Mouse (Mus musculus) liver, embryonic 13.5 days (tissue): ENCODE measurements around the gene Hes7. TPM values are rescaled to one million over a fixed set of nuclear protein-coding genes. Genes with fewer than 3 reads are reported as not detected.

Source experiments
- ATAC-seq: fragments of 200-750 bp; cut with Nextera tagmentation; 2 replicates; pipeline ENCODE4 v1.8.0; 2017; ENCODE audit warnings: low read depth, mild to moderate bottlenecking, moderate number of reproducible peaks, moderate library complexity
- DNase-seq: peaks from one replicate; pipeline ENCODE4 v3.0.0; 2022
- H3K27ac ChIP-seq: fragments of 300-500 bp; sonication (generic); 2 replicates; pipeline ENCODE4 v1.5.1; 2015; ENCODE audit warnings: moderate library complexity, mild to moderate bottlenecking, inconsistent platforms
- H3K27me3 ChIP-seq: fragments of 300-500 bp; sonication (generic); 2 replicates; pipeline ENCODE4 v1.6.1; 2015; ENCODE audit warnings: mild to moderate bottlenecking, inconsistent platforms
- H3K36me3 ChIP-seq: fragments of 300-500 bp; sonication (generic); 2 replicates; pipeline ENCODE4 v1.6.1; 2015; ENCODE audit warnings: mild to moderate bottlenecking, inconsistent platforms
- H3K4me1 ChIP-seq: fragments of 300-500 bp; sonication (generic); replicated peaks from 2 replicates; pipeline ENCODE4 v1.6.1; 2015; ENCODE audit warnings: inconsistent platforms
- H3K4me2 ChIP-seq: fragments of 300-500 bp; sonication (generic); 2 replicates; pipeline ENCODE4 v1.6.1; 2015; ENCODE audit warnings: inconsistent platforms, mild to moderate bottlenecking, moderate library complexity
- H3K4me3 ChIP-seq: fragments of 300-500 bp; sonication (generic); replicated peaks from 2 replicates; pipeline ENCODE4 v1.5.1; 2015; ENCODE audit warnings: mild to moderate bottlenecking, inconsistent platforms
- H3K9ac ChIP-seq: fragments of 300-500 bp; sonication (generic); 2 replicates; pipeline ENCODE4 v1.6.1; 2015; ENCODE audit warnings: mild to moderate bottlenecking, inconsistent platforms
- H3K9me3 ChIP-seq: fragments of 300-500 bp; sonication (generic); replicated peaks from 2 replicates; pipeline ENCODE4 v1.6.1; 2016; ENCODE audit warnings: inconsistent platforms
- WGBS: fragments of 180-500 bp; shearing (Covaris S2); methylation state at CpG from one replicate; pipeline ENCODE4 v1.1.7; 2015; ENCODE audit not compliant: insufficient replicate concordance; 5-methylcytosine and 5-hydroxymethylcytosine counted together
- polyA plus RNA-seq: library from polyadenylated mRNA; unstranded; fragments of >200 nt; fragmentation: Nextera tagmentation; extraction: Ambion mirVana; gene quantifications from 2 replicates; pipeline ENCODE4 v1.2.1, GENCODE M21; 2015

The Hes7 gene
- 0.17 and 0.18 TPM in 2 replicates for polyA plus RNA-seq

DNA sequence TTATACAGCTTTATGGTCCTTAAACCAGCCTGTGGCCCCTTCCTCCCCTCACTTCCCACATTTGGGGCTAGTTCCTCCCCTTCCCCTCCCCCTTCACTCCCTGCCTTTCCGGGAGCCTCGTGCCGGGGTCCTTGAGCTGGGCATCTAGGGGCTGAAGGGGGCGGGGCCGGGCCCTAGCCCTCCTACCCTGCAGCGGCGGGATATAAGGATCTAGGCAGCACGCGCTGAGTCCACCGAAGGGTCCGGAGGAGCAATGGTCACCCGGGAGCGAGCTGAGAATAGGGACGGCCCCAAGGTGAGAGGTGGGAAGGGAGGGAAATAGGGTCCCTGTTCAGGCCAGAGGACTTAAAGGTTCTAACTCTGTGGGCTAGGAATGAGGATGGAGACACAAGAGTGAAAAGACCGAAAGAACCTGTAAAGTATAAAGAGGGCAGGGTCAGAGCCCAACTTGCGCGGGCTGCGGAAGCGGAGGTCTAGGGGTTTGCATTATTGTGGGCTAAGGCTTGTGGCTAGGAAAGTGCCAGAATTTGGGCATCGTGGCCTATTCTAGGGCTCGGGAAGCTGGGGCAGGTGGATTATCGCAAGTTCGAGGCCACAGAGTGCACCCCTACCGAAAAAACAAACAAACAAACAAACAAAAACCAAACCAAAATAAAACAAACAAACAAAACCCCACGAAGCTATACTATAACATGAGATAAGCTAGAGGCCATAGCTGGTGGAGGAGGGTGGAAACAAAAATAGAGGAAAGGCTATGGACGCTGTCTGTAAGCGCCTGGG lies at the start of gene Hes7:
Hes7 (plus strand) TSS at position 184 of the 780 bp plus-strand sequence.
- Histone ChIP-seq H3K27me3 (peaks cover 47% of the 10 kb centered on the region), H3K4me3 (peak within 1 kb of the TSS; percentile 74), H3K4me1 (peaks cover 66% of the 10 kb centered on the region), H3K9me3 (no peaks in the 10 kb centered on the region), H3K36me3 (no peaks in the 10 kb centered on the region), H3K4me2 (peak within 1 kb of the TSS; percentile 99), H3K9ac (peak within 1 kb of the TSS; percentile 75), H3K27ac (no peak within 1 kb of the TSS)
- WGBS, result 2% methylated on average over 27 of the region's 27 CpGs
- DNase-seq (no peak), ATAC-seq (no peak)

DNA sequence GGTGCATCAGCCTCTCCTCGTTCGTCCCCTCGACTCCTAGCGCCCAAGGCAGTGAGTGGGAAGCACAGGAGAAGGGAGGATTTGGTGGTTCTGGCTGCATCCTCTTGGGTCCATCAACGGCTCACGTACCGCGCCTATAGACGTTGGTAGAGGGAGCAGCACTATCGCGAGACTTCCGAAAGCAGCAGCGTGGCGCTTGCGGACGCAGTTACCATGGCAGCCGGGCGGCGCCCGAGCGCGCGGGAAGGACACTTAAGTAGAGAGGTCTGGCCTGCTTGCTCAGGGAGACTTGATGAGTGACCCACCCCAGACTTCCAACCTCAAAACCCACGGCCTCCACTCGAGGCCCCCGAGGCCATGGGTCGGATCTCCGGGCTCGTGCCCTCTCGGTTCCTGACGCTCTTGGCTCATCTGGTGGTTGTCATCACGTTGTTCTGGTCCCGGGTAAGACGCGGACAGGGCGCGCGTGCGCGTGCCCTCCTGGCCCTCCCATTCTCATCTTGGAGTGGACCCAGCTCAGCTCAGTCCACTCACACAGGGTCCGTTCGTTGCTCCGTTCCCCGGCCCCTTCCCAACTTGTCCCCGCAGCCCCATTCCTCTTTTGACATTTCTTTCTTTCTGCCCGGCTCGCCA lies 49.5 kb upstream of the Hes7 start, which contains the start of gene Tmem107:
Tmem107 (plus strand) TSS at position 217 of the 633 bp plus-strand sequence.
- under 1% methylated on average over 47 of the region's 47 CpGs for WGBS
- Histone ChIP-seq H3K4me1 (peaks cover 66% of the 10 kb centered on the region), H3K4me3 (peak within 1 kb of the TSS; percentile 75), H3K36me3 (no peaks in the 10 kb centered on the region), H3K4me2 (peak within 1 kb of the TSS; percentile 89), H3K9me3 (no peaks in the 10 kb centered on the region), H3K27ac (peak within 1 kb of the TSS; percentile 90), H3K27me3 (no peaks in the 10 kb centered on the region), H3K9ac (peak within 1 kb of the TSS; percentile 85)
- ATAC-seq (peak; percentile 76), DNase-seq (peak; percentile 91)

DNA sequence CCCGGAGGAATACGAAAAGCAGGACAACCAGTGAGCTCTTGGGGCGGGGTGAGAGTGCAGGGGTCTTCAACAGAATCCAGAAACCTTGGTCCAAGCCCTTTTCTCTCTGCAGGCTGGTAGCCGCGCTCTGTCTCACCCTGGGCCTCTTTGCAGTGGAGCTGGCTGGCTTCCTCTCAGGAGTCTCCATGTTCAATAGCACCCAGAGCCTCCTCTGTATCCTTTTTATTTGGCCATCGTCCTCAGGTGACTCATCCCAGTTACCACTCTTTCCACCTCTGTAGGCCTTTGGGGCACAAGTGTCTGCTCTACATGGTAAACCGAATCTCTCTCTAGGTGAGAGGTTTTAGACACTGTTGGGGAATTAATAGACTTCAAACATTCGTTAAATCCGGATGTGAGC lies 48.9 kb upstream of the Hes7 start:
- 37% methylated on average over 9 of the region's 9 CpGs for WGBS
- Histone ChIP-seq H3K4me1 (peaks cover 65% of the 10 kb centered on the region), H3K27me3 (no peaks in the 10 kb centered on the region), H3K4me2 (peak overlapping the region; percentile 89), H3K4me3 (peak overlapping the region; percentile 75), H3K36me3 (no peaks in the 10 kb centered on the region), H3K27ac (peak overlapping the region; percentile 90), H3K9ac (peak overlapping the region; percentile 85), H3K9me3 (no peaks in the 10 kb centered on the region)
- ATAC-seq (no peak), DNase-seq (no peak)

DNA sequence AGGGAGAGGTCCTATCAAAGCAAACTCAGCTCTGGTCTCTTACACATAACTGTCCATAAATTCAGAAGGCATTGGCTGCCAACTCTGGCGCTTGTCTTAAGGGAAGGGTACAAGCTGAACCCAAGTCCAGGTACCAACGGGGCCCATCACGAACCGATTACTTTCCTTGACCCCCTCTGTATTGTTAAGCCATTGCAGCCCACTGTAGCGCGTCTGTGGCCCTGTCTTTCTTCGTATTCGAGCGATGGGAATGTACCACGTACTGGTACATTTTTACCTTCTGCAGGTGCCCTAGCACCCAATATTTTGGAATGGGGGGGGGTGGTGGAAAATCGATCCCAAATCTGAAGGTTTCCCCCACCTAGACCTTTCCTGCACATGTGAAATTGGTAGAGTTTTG lies 48.0 kb upstream of the Hes7 start:
- peak overlapping the region; percentile 89 for H3K4me2 ChIP-seq
- H3K9me3 ChIP-seq, result no peaks in the 10 kb centered on the region
- WGBS, result 80% methylated on average over 11 of the region's 11 CpGs
- peak overlapping the region; percentile 90 for H3K27ac ChIP-seq
- H3K27me3 ChIP-seq, result no peaks in the 10 kb centered on the region
- H3K4me1 ChIP-seq, result peaks cover 57% of the 10 kb centered on the region
- H3K4me3 ChIP-seq, result peak overlapping the region; percentile 46
- DNase-seq (no peak), ATAC-seq (no peak)
- peak overlapping the region; percentile 85 for H3K9ac ChIP-seq
- H3K36me3 ChIP-seq, result no peaks in the 10 kb centered on the region

DNA sequence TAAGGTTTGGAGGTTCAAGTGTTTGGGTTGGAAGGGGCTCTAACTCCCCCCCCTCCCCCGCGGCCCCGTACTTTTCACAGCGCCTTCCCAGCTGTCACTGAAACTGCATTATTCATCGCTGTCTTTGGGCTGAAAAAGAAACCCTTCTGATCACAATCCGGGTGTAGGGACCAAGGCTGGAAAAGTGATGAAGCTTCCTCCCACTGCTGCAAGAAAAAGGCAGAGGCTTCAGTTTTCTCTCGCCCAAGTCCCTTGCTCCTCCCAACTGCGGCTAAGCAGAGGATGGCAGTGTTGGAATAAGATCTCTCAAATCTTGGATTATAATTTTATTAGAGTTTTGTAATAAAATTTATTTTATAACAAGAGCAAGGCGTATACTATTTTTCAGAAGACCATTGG lies 47.5 kb upstream of the Hes7 start:
- 14% methylated on average over 9 of the region's 9 CpGs for WGBS
- Histone ChIP-seq H3K4me1 (peaks cover 55% of the 10 kb centered on the region), H3K9ac (peak overlapping the region; percentile 85), H3K27ac (peak overlapping the region; percentile 90), H3K36me3 (no peaks in the 10 kb centered on the region), H3K4me2 (peak overlapping the region; percentile 89), H3K27me3 (no peaks in the 10 kb centered on the region), H3K4me3 (peak overlapping the region; percentile 46), H3K9me3 (no peaks in the 10 kb centered on the region)
- ATAC-seq (no peak), DNase-seq (no peak)

DNA sequence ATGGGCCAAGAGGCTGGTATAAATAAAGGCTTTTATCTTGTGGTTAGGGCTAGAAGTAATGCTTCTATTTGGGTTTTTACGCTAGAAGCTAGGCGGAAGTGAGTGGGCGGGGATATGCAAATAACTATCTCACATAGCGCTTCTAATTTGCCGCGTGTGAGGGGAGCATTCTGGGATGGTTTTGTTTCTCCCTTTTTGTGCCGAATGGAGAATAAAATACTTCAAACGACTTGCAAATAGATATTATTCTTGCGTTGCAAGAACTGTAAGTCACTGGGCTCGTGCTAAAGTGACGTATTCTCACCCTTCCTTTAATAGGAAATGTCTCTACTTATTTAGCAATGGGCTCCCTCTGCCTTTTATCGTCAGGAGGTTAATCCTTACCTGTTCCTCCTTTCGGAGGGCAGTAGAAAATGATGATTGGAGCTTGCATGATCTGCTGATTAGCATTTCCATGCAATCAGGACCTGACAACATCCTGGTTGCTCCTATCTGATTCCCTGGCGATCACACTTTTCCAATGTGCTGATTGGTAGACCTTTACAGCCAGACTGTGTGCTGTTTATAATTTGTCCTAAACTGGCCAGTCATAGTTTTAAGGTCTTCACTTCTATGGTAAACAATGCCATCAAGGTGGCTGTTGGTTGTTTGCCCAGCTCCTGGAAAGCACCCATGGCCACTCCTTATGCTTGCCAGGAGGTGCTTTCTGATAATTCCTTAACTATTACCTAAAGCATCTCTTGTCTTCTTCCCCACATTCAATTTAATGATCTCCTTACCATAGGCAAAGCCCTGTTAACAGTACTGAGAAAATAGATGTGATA lies 46.9 kb upstream of the Hes7 start:
- H3K27me3 ChIP-seq, result no peaks in the 10 kb centered on the region
- DNase-seq (peak; percentile 79), ATAC-seq (peak; percentile 79)
- peak overlapping the region; percentile 90 for H3K27ac ChIP-seq
- H3K9ac ChIP-seq, result peak overlapping the region; percentile 85
- H3K36me3 ChIP-seq, result no peaks in the 10 kb centered on the region
- H3K9me3 ChIP-seq, result no peaks in the 10 kb centered on the region
- WGBS, result under 1% methylated on average over 14 of the region's 14 CpGs
- H3K4me3 ChIP-seq, result peak overlapping the region; percentile 46
- peaks cover 53% of the 10 kb centered on the region for H3K4me1 ChIP-seq
- H3K4me2 ChIP-seq, result peak overlapping the region; percentile 89

DNA sequence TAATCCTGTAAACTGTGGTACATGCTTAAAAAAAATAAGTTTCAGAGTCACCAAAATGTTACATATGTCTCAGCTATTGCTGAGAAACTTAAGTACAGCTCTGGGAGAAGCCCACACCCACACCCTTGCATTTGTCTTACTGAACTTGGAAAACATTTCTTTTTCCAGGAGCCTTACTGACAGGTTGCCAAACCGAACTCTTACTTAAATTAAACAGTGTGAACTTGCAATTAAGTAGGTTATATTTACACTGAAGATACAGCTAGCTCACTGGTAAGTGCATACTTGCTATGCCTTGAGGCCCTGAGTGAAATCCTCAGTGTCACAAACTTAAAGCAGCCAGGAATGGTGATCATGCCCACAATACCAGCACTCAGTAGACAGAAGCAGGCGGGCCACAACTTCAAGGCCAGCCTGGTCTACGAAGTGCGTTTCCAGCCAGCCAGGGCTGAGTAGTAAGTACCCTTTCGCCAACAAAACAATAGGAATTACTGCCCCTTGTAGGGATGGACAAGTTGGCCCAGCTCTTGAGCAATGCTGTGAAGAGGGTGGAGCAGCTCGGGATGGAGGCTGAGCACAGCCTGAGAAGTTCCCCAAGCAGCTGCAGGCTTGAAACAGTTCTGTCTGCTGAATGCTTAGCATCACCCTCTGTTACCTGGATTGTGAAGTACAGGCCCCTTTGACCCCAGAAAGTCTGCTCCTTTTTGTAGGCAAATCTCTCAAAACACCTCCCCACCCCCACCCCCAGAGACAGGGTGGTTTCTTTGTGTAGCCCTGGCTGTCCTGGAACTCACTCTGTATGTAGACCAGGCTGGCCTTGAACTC lies 46.0 kb upstream of the Hes7 start:
- Histone ChIP-seq H3K4me1 (peaks cover 53% of the 10 kb centered on the region), H3K4me3 (no peak overlapping the region), H3K4me2 (peak overlapping the region; percentile 16), H3K9me3 (no peaks in the 10 kb centered on the region), H3K9ac (peak overlapping the region; percentile 85), H3K27me3 (no peaks in the 10 kb centered on the region), H3K36me3 (no peaks in the 10 kb centered on the region), H3K27ac (peak overlapping the region; percentile 90)
- DNase-seq, result no peak
- no peak for ATAC-seq
- WGBS, result 46% methylated on average over 6 of the region's 6 CpGs

DNA sequence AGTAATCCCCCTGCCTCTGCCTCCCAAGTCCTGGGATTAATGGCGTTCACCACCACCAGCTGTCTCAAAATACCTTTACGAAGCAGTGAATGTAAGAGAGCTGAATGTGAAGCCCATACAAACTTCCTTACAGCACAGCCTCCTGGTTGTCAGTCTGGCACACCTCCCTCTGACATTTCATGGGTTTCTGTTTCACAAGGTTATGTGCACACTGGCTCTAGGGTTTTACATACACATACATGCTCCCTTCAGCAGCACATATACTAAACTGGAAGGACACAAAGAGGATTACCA lies 45.5 kb upstream of the Hes7 start:
- DNase-seq (no peak), ATAC-seq (no peak)
- Histone ChIP-seq H3K4me1 (peaks cover 49% of the 10 kb centered on the region), H3K9ac (peak overlapping the region; percentile 85), H3K4me3 (no peak overlapping the region), H3K27ac (peak overlapping the region; percentile 90), H3K9me3 (no peaks in the 10 kb centered on the region), H3K27me3 (no peaks in the 10 kb centered on the region), H3K4me2 (peak overlapping the region; percentile 16; the same call in 1 of the 2 replicates), H3K36me3 (no peaks in the 10 kb centered on the region)
- 39% methylated on average over 2 of the region's 2 CpGs for WGBS

DNA sequence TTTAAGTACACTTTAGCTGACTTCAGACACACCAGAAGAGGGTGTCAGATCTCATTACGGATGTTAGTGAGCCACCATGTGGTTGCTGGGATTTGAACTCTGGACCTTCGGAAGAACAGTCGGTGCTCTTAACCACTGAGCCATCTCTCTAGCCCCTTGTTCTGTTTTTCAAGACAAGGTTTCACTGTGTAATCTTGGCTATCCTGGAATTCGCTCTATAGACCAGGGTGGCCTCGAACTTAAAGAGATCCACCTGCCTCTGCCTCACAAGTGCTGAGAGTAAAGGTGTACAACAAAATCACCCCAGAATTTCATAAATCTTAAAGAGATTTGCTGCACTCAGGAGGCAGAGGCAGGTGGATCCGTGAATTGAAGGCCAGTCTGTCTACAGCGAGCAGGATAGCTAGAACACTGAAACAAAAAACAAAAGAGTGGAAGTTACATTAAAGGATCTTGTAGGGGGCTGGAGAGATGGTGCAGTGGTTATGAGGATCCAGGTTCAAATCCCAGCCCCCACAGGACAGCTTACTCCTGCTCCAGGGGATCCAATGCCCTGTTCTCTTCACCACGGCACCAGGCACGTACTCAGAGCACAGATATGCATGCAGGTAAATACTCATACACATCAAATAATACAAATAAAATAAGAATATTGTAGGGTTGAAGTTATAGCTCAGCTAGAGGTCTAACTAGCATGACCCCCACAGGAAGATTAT lies 44.3 kb upstream of the Hes7 start:
- WGBS, result 27% methylated on average over 9 of the region's 9 CpGs
- no peaks in the 10 kb centered on the region for H3K36me3 ChIP-seq
- no peaks in the 10 kb centered on the region for H3K27me3 ChIP-seq
- H3K9me3 ChIP-seq, result no peaks in the 10 kb centered on the region
- ATAC-seq, result no peak
- no peak overlapping the region for H3K4me3 ChIP-seq
- DNase-seq, result peak; percentile 52
- H3K4me1 ChIP-seq, result peaks cover 45% of the 10 kb centered on the region
- H3K27ac ChIP-seq, result no peak overlapping the region
- no peak overlapping the region for H3K9ac ChIP-seq
- H3K4me2 ChIP-seq, result no peak overlapping the region

DNA sequence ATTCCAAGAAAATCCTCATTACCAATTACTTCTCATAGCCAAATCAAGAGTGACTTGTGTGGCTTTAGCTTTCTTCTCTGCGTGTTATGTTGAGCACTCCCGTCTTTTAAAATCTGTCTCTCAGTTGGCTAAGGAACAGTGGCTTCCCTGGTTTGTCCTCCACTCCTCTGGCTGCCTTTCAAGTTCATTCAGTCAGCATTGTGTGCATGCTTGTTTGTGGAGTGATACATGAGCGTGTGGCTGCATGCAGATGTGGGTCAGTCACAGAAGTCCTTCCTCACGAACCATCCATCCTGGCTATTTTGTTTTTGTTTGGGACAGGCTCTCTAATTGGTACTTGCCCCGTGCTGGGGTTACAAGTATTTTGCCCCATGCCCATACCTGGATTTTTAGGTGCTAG lies 43.6 kb upstream of the Hes7 start:
- no peak overlapping the region for H3K27ac ChIP-seq
- H3K9me3 ChIP-seq, result no peaks in the 10 kb centered on the region
- no peak overlapping the region for H3K4me3 ChIP-seq
- H3K9ac ChIP-seq, result no peak overlapping the region
- DNase-seq, result no peak
- 67% methylated on average over 5 of the region's 5 CpGs for WGBS
- H3K27me3 ChIP-seq, result no peaks in the 10 kb centered on the region
- peaks cover 39% of the 10 kb centered on the region for H3K4me1 ChIP-seq
- H3K36me3 ChIP-seq, result no peaks in the 10 kb centered on the region
- ATAC-seq, result no peak
- H3K4me2 ChIP-seq, result no peak overlapping the region
